Mouse (Mus musculus) kidney, embryonic 15.5 days (tissue): Measurements from ENCODE around the gene Pde4dip. TPM values are rescaled to one million over a fixed set of nuclear protein-coding genes. Genes with fewer than 3 reads are reported as not detected.

Source experiments
- ATAC-seq: fragments of 200-750 bp; cut with Nextera tagmentation; replicated peaks from 2 replicates; pipeline ENCODE4 v1.8.0; 2017; ENCODE audit warnings: moderate TSS enrichment; ENCODE audit not compliant: low FRiP score
- H3K27ac ChIP-seq: fragments of 300-500 bp; sonication (generic); 2 replicates; pipeline ENCODE4 v1.5.1; 2015; ENCODE audit warnings: mild to moderate bottlenecking, inconsistent platforms
- H3K27me3 ChIP-seq: fragments of 300-500 bp; sonication (generic); 2 replicates; pipeline ENCODE4 v1.6.1; 2015; ENCODE audit warnings: inconsistent platforms
- H3K36me3 ChIP-seq: fragments of 300-500 bp; sonication (generic); 2 replicates; pipeline ENCODE4 v1.6.1; 2015; ENCODE audit warnings: inconsistent platforms
- H3K4me1 ChIP-seq: fragments of 300-500 bp; sonication (generic); 2 replicates; pipeline ENCODE4 v1.6.1; 2015; ENCODE audit warnings: inconsistent platforms
- H3K4me2 ChIP-seq: fragments of 300-500 bp; sonication (generic); 2 replicates; pipeline ENCODE4 v1.6.1; 2015; ENCODE audit warnings: moderate library complexity, mild to moderate bottlenecking, inconsistent platforms
- H3K4me3 ChIP-seq: fragments of 300-500 bp; sonication (generic); replicated peaks from 2 replicates; pipeline ENCODE4 v1.5.1; 2015; ENCODE audit warnings: mild to moderate bottlenecking, inconsistent platforms
- H3K9ac ChIP-seq: fragments of 300-500 bp; sonication (generic); 2 replicates; pipeline ENCODE4 v1.6.1; 2015; ENCODE audit warnings: mild to moderate bottlenecking, inconsistent platforms
- H3K9me3 ChIP-seq: fragments of 300-500 bp; sonication (generic); replicated peaks from 2 replicates; pipeline ENCODE4 v1.6.1; 2016; ENCODE audit warnings: inconsistent platforms
- WGBS: fragments of 180-500 bp; shearing (Covaris S2); methylation state at CpG from one replicate; pipeline ENCODE4 v1.1.7; 2015; ENCODE audit warnings: mixed read lengths; 5-methylcytosine and 5-hydroxymethylcytosine counted together
- polyA plus RNA-seq: library from polyadenylated mRNA; unstranded; fragments of >200 nt; fragmentation: Nextera tagmentation; extraction: Ambion mirVana; gene quantifications from 2 replicates; pipeline ENCODE4 v1.2.1, GENCODE M21; 2015

Pde4dip gene
- polyA plus RNA-seq, 1 experiment from 2014 or later = 23.2 TPM

GRCm38 (mm10) chr3:97830622-97831021 lies 57.9 kb downstream of the Pde4dip start:
- Histone ChIP-seq H3K27ac (no peak overlapping the region), H3K4me1 (no peaks in the 10 kb centered on the region), H3K36me3 (no peaks in the 10 kb centered on the region), H3K9ac (no peak overlapping the region), H3K4me3 (no peak overlapping the region), H3K9me3 (no peaks in the 10 kb centered on the region), H3K4me2 (no peak overlapping the region), H3K27me3 (peaks cover 6% of the 10 kb centered on the region; the same call in 1 of the 2 replicates)
- ATAC-seq = no peak
- 63% methylated on average over 2 of the region's 2 CpGs for WGBS

- no peak for ATAC-seq
- Histone ChIP-seq H3K36me3 (no peaks in the 10 kb centered on the region), H3K4me1 (peaks cover under 1% of the 10 kb centered on the region), H3K9me3 (no peaks in the 10 kb centered on the region), H3K27ac (no peak overlapping the region), H3K9ac (no peak overlapping the region), H3K27me3 (peaks cover 8% of the 10 kb centered on the region; the same call in 1 of the 2 replicates), H3K4me3 (no peak overlapping the region), H3K4me2 (no peak overlapping the region)
- WGBS = 27% methylated on average over 2 of the region's 2 CpGs
Observed at GRCm38 (mm10) chr3:97830122-97830521, 58.4 kb downstream of the Pde4dip start.

- Histone ChIP-seq H3K9me3 (no peaks in the 10 kb centered on the region), H3K27me3 (peaks cover 20% of the 10 kb centered on the region), H3K36me3 (no peaks in the 10 kb centered on the region), H3K27ac (no peak overlapping the region), H3K4me3 (no peak overlapping the region), H3K4me2 (no peak overlapping the region), H3K9ac (no peak overlapping the region), H3K4me1 (peaks cover 19% of the 10 kb centered on the region)
- 90% methylated on average over 4 of the region's 4 CpGs for WGBS
- ATAC-seq = no peak
Observed at GRCm38 (mm10) chr3:97828286-97828685, 60.2 kb downstream of the Pde4dip start.

GRCm38 (mm10) chr3:97825246-97825645 lies 63.3 kb downstream of the Pde4dip start:
- H3K9me3 ChIP-seq = no peaks in the 10 kb centered on the region
- H3K4me2 ChIP-seq = peak overlapping the region; percentile 93
- H3K4me3 ChIP-seq = no peak overlapping the region
- H3K9ac ChIP-seq = no peak overlapping the region
- WGBS = 10% methylated on average over 3 of the region's 3 CpGs
- H3K27ac ChIP-seq = no peak overlapping the region
- no peak for ATAC-seq
- H3K27me3 ChIP-seq = peaks cover 29% of the 10 kb centered on the region
- peaks cover 19% of the 10 kb centered on the region for H3K4me1 ChIP-seq
- H3K36me3 ChIP-seq = no peaks in the 10 kb centered on the region

GRCm38 (mm10) chr3:97824744-97825143 lies 63.8 kb downstream of the Pde4dip start:
- Histone ChIP-seq H3K4me3 (peak overlapping the region; percentile 50), H3K27me3 (peaks cover 29% of the 10 kb centered on the region), H3K36me3 (no peaks in the 10 kb centered on the region), H3K9me3 (no peaks in the 10 kb centered on the region), H3K9ac (no peak overlapping the region), H3K4me2 (peak overlapping the region; percentile 93), H3K27ac (no peak overlapping the region), H3K4me1 (peaks cover 19% of the 10 kb centered on the region)
- peak; percentile 61 for ATAC-seq
- WGBS = 8% methylated on average over 4 of the region's 5 CpGs

GRCm38 (mm10) chr3:97824011-97824711 lies 64.3 kb downstream of the Pde4dip start:
- H3K27ac ChIP-seq = no peak overlapping the region

GRCm38 (mm10) chr3:97823438-97823837 lies 65.1 kb downstream of the Pde4dip start:
- 15% methylated on average over 6 of the region's 6 CpGs for WGBS
- Histone ChIP-seq H3K27ac (no peak overlapping the region), H3K9me3 (no peaks in the 10 kb centered on the region), H3K4me3 (0 out of 2 replicates have a peak overlapping the region, but pooled peaks have one; percentile 50), H3K36me3 (no peaks in the 10 kb centered on the region), H3K27me3 (peaks cover 29% of the 10 kb centered on the region), H3K4me1 (peaks cover 26% of the 10 kb centered on the region), H3K9ac (no peak overlapping the region), H3K4me2 (peak overlapping the region; percentile 93)
- no peak for ATAC-seq

More at GRCm38 (mm10) chr3:97824011-97824711, 64.3 kb downstream of the Pde4dip start:
- no peaks in the 10 kb centered on the region for H3K36me3 ChIP-seq
- peak; percentile 76 for ATAC-seq
- H3K27me3 ChIP-seq = peaks cover 29% of the 10 kb centered on the region
- peaks cover 19% of the 10 kb centered on the region for H3K4me1 ChIP-seq
- no peaks in the 10 kb centered on the region for H3K9me3 ChIP-seq
- peak overlapping the region; percentile 29; the same call in 1 of the 2 replicates for H3K9ac ChIP-seq
- H3K4me2 ChIP-seq = peak overlapping the region; percentile 93
- WGBS = under 1% methylated on average over 29 of the region's 29 CpGs
- peak overlapping the region; percentile 50 for H3K4me3 ChIP-seq

GRCm38 (mm10) chr3:97819050-97819449 lies 69.5 kb downstream of the Pde4dip start:
- ATAC-seq = no peak
- no peak overlapping the region for H3K9ac ChIP-seq
- no peaks in the 10 kb centered on the region for H3K9me3 ChIP-seq
- peaks cover 16% of the 10 kb centered on the region for H3K27me3 ChIP-seq
- H3K36me3 ChIP-seq = no peaks in the 10 kb centered on the region
- H3K4me2 ChIP-seq = no peak overlapping the region
- H3K27ac ChIP-seq = peak overlapping the region; percentile 64; the same call in 1 of the 2 replicates
- 42% methylated on average over 3 of the region's 3 CpGs for WGBS
- H3K4me3 ChIP-seq = no peak overlapping the region
- H3K4me1 ChIP-seq = peaks cover 14% of the 10 kb centered on the region

GRCm38 (mm10) chr3:97818383-97818982 lies 70.0 kb downstream of the Pde4dip start:
- no peaks in the 10 kb centered on the region for H3K36me3 ChIP-seq
- peaks cover 11% of the 10 kb centered on the region; the same call in 1 of the 2 replicates for H3K27me3 ChIP-seq
- no peaks in the 10 kb centered on the region for H3K9me3 ChIP-seq
- 0 out of 2 replicates have a peak, but pooled peaks cover 8% of the 10 kb centered on the region for H3K4me1 ChIP-seq
- H3K4me2 ChIP-seq = no peak overlapping the region
- no peak overlapping the region for H3K9ac ChIP-seq
- 63% methylated on average over 1 of the region's 1 CpGs for WGBS
- no peak for ATAC-seq
- peak overlapping the region; percentile 64; the same call in 1 of the 2 replicates for H3K27ac ChIP-seq
- no peak overlapping the region for H3K4me3 ChIP-seq

- WGBS = 27% methylated on average over 7 of the region's 7 CpGs
- no peaks in the 10 kb centered on the region for H3K27me3 ChIP-seq
- no peak overlapping the region for H3K4me3 ChIP-seq
- ATAC-seq = peak; percentile 73
- H3K4me2 ChIP-seq = peak overlapping the region; percentile 7; the same call in 1 of the 2 replicates
- H3K9ac ChIP-seq = no peak overlapping the region
- H3K9me3 ChIP-seq = no peaks in the 10 kb centered on the region
- no peaks in the 10 kb centered on the region for H3K36me3 ChIP-seq
- no peak overlapping the region for H3K27ac ChIP-seq
- H3K4me1 ChIP-seq = peaks cover 15% of the 10 kb centered on the region
Observed at GRCm38 (mm10) chr3:97811651-97812399, 76.7 kb downstream of the Pde4dip start.

GRCm38 (mm10) chr3:97811158-97811557 lies 77.3 kb downstream of the Pde4dip start:
- peaks cover 15% of the 10 kb centered on the region for H3K4me1 ChIP-seq
- no peak overlapping the region for H3K4me3 ChIP-seq
- H3K9ac ChIP-seq = no peak overlapping the region
- WGBS = 21% methylated on average over 6 of the region's 6 CpGs
- no peaks in the 10 kb centered on the region for H3K36me3 ChIP-seq
- H3K4me2 ChIP-seq = 0 out of 2 replicates have a peak overlapping the region, but pooled peaks have one; percentile 7
- no peaks in the 10 kb centered on the region for H3K9me3 ChIP-seq
- no peaks in the 10 kb centered on the region for H3K27me3 ChIP-seq
- ATAC-seq = no peak
- no peak overlapping the region for H3K27ac ChIP-seq

- H3K27ac ChIP-seq = no peak overlapping the region
- H3K9ac ChIP-seq = no peak overlapping the region
- no peak overlapping the region for H3K4me2 ChIP-seq
- H3K9me3 ChIP-seq = no peaks in the 10 kb centered on the region
- WGBS = 92% methylated on average over 2 of the region's 2 CpGs
- no peaks in the 10 kb centered on the region for H3K36me3 ChIP-seq
- ATAC-seq = no peak
- no peaks in the 10 kb centered on the region for H3K27me3 ChIP-seq
- no peak overlapping the region for H3K4me3 ChIP-seq
- H3K4me1 ChIP-seq = peaks cover 15% of the 10 kb centered on the region
Observed at GRCm38 (mm10) chr3:97810334-97810733, 78.2 kb downstream of the Pde4dip start.
